ENCODE assay signal across 14 mouse cellular contexts in genomic region chr2:135302483-135302882, GRCm38 (mm10).
"Had no signal": no experiment of that assay in that cellular context is flagged by ENCODE, and none has a peak within 500 bp of the region (broad histone marks: within the 10 kb centered on the region; RNA-seq: fewer than 3 reads in every experiment).

No protein-coding gene starts in this region.

- ATAC-seq: lung, postnatal 0 days; midbrain, embryonic 15.5 days had no signal

- H3K4me1 ChIP-seq: kidney, embryonic 15.5 days; limb, embryonic 10.5 days; megakaryocyte, embryonic 14.5 days; neural tube, embryonic 12.5 days had no signal

- H3K9ac ChIP-seq: kidney, embryonic 15.5 days; midbrain, embryonic 15.5 days; neural tube, embryonic 12.5 days had no signal

- H3K9me3 ChIP-seq: kidney, embryonic 15.5 days; limb, embryonic 10.5 days; megakaryocyte, embryonic 14.5 days; midbrain, embryonic 15.5 days; neural tube, embryonic 12.5 days had no signal

- H3K4me2 ChIP-seq: kidney, embryonic 15.5 days; midbrain, embryonic 11.5 days; midbrain, embryonic 15.5 days; neural tube, embryonic 12.5 days had no signal

- H3K4me3 ChIP-seq: kidney, embryonic 15.5 days; left cerebral cortex, adult 2 months; limb, embryonic 10.5 days; megakaryocyte, embryonic 14.5 days; midbrain, embryonic 15.5 days; neural tube, embryonic 12.5 days had no signal

- H3K27me3 ChIP-seq: kidney, embryonic 15.5 days; megakaryocyte, embryonic 14.5 days; midbrain, embryonic 15.5 days; neural tube, embryonic 12.5 days had no signal

- H3K27ac ChIP-seq: kidney, embryonic 15.5 days; left cerebral cortex, adult 2 months; limb, embryonic 10.5 days; midbrain, embryonic 15.5 days; neural tube, embryonic 12.5 days; stomach, postnatal 0 days had no signal

- H3K36me3 ChIP-seq: kidney, embryonic 15.5 days; limb, embryonic 10.5 days; midbrain, embryonic 15.5 days; neural tube, embryonic 12.5 days had no signal

- DNase-seq: kidney, adult 2 months; kidney, postnatal 25 days; lung, adult 2 months; lung, postnatal 4 days; thymus, postnatal 25 days had no signal
